Mouse (Mus musculus) testis, adult 2 months (tissue): ENCODE measurements around the gene Casp6.

Experiments
- CTCF ChIP-seq: fragments of 200-500 bp; IDR thresholded peaks from 2 replicates; pipeline ENCODE4 v1.5.1; 2012; ENCODE audit warnings: low read depth, mild to moderate bottlenecking, inconsistent platforms, low read length, moderate library complexity; ENCODE audit not compliant: control insufficient read depth, insufficient read depth, insufficient replicate concordance
- POLR2A ChIP-seq: fragments of 200-500 bp; IDR thresholded peaks from 2 replicates; pipeline ENCODE4 v1.6.1; 2012; ENCODE audit warnings: low read depth, mild to moderate bottlenecking, inconsistent platforms, low read length, moderate library complexity; ENCODE audit not compliant: control insufficient read depth

GRCm38 (mm10) chr3:129887779-129888517 lies 13.3 kb upstream of the Casp6 start:
- no peak for TF ChIP-seq CTCF
- no peak for TF ChIP-seq POLR2A
